Mouse (Mus musculus) hindbrain, embryonic 16.5 days (tissue): ENCODE data around the gene Spop. TPM values are rescaled to one million over a fixed set of nuclear protein-coding genes. Genes with fewer than 3 reads are reported as not detected.

Experiments used
- ATAC-seq: fragments of 200-750 bp; cut with Nextera tagmentation; 2 replicates; pipeline ENCODE4 v1.8.0; 2017; ENCODE audit warnings: moderate TSS enrichment, moderate library complexity
- H3K27ac ChIP-seq: fragments of 300-500 bp; sonication (generic); 2 replicates; pipeline ENCODE4 v1.5.1; 2014; ENCODE audit warnings: low read depth, mild to moderate bottlenecking, control low read depth, low read length, moderate library complexity
- H3K27me3 ChIP-seq: fragments of 300-500 bp; sonication (generic); replicated peaks from 2 replicates; pipeline ENCODE4 v1.6.1; 2014; ENCODE audit warnings: low read length; ENCODE audit not compliant: control insufficient read depth, insufficient read depth
- H3K36me3 ChIP-seq: fragments of 300-500 bp; sonication (generic); 2 replicates; pipeline ENCODE4 v1.6.1; 2014; ENCODE audit warnings: mild to moderate bottlenecking, low read length, moderate library complexity, mixed read lengths; ENCODE audit not compliant: control insufficient read depth, insufficient read depth
- H3K4me1 ChIP-seq: fragments of 300-500 bp; sonication (generic); 2 replicates; pipeline ENCODE4 v1.6.1; 2014; ENCODE audit warnings: low read depth, low read length; ENCODE audit not compliant: control insufficient read depth, insufficient read depth
- H3K4me2 ChIP-seq: fragments of 300-500 bp; sonication (generic); 2 replicates; pipeline ENCODE4 v1.6.1; 2014; ENCODE audit warnings: mild to moderate bottlenecking, low read length, control low read depth, moderate library complexity
- H3K4me3 ChIP-seq: fragments of 300-500 bp; sonication (generic); 2 replicates; pipeline ENCODE4 v1.5.1; 2014; ENCODE audit warnings: mild to moderate bottlenecking, low read length, control low read depth, moderate library complexity
- H3K9ac ChIP-seq: fragments of 300-500 bp; sonication (generic); 2 replicates; pipeline ENCODE4 v1.6.1; 2014; ENCODE audit warnings: low read depth, mild to moderate bottlenecking, control low read depth, low read length, moderate library complexity
- H3K9me3 ChIP-seq: fragments of 300-500 bp; sonication (generic); 2 replicates; pipeline ENCODE4 v1.6.1; 2014; ENCODE audit warnings: mild to moderate bottlenecking, low read length, moderate library complexity; ENCODE audit not compliant: control insufficient read depth
- WGBS: fragments of 180-500 bp; shearing (Covaris S2); extraction: QIAGEN DNeasy Blood & Tissue Kit; methylation state at CpG from one replicate; pipeline ENCODE4 v1.1.7; 2014; 5-methylcytosine and 5-hydroxymethylcytosine counted together
- polyA plus RNA-seq: library from polyadenylated mRNA; unstranded; fragments of >200 nt; fragmentation: Nextera tagmentation; extraction: Ambion mirVana; gene quantifications from 2 replicates; pipeline ENCODE4 v1.2.1, GENCODE M21; 2015

Spop gene
- polyA plus RNA-seq, 1 experiment from 2014 or later = 250 TPM

DNA sequence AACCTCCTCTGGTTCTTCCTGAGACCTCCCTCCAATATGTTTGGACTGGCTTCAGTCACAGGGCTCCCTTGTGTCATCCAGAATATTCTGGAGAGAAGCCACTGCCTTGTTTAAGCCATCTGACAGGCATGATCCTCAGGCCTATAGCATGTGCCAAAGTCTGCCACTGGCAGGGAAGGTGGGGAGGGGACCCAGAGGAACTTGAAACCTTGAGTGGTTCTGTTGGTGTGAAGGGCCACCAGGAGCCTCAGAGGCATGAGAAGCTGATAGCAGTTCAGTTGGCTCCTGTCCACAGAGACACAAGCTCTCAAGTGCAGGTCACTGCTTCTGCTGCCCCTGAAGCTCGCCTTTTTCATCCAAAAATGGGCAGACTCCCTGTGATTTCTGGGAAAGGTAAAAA, 17.3 kb upstream of the Spop start:
- no peaks in the 10 kb centered on the region for H3K9me3 ChIP-seq
- 50% methylated on average over 1 of the region's 1 CpGs for WGBS
- peaks cover 7% of the 10 kb centered on the region for H3K4me1 ChIP-seq
- H3K36me3 ChIP-seq = 0 out of 2 replicates have a peak, but pooled peaks cover 2% of the 10 kb centered on the region
- H3K27ac ChIP-seq = no peak overlapping the region
- ATAC-seq = no peak
- 0 out of 2 replicates have a peak overlapping the region, but pooled peaks have one; percentile 18 for H3K9ac ChIP-seq
- H3K27me3 ChIP-seq = no peaks in the 10 kb centered on the region
- H3K4me3 ChIP-seq = no peak overlapping the region
- H3K4me2 ChIP-seq = no peak overlapping the region

DNA sequence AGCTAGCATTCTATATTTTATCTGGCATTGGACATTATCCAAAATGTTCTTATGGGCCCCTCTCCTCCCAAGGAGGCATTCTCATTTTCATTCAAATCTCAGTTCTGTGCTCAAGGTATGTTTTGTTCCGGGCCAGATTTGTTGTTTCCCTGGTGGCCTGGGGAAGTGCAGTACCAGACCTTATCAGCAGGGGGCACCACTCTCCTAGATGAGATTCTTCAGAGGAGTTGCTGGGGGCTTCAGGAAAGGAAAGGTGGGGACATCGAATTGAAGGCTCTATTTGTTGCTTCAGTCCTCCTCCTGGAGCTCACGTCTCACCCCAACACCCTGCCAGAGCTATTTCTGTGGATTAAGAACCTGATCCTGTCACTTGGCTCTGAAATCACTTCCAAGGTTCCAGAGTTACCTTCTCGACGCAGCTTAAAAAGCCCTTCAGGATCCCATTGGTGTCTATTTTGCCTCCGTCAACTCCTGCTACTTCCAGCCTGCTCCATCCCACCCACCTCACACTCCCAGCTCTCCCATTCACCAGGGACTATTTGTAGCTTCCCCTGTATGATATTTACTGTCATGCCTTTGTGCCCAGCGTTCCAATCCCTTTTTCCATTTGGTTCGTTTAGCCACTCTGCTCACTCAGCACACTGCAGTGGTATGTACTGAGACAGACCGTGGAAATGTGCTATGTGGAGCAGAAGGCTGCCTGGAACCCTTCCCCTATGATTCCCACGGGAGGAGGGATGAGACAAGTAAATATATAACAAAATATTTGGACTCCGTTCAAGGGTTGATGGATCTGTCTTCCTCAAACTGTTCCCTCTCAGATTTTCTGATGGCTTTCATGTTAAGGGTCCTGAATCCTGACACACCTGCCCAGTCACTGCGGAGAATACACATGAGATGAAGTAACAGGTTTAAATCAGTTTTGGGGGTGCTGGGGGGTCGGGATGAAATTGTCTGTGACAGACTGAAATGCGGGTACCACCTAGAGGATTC, 15.7 kb upstream of the Spop start:
- 58% methylated on average over 14 of the region's 14 CpGs for WGBS
- Histone ChIP-seq H3K4me2 (no peak overlapping the region), H3K9me3 (no peaks in the 10 kb centered on the region), H3K4me1 (peaks cover 3% of the 10 kb centered on the region), H3K27me3 (no peaks in the 10 kb centered on the region), H3K27ac (no peak overlapping the region), H3K4me3 (no peak overlapping the region), H3K9ac (no peak overlapping the region), H3K36me3 (no peaks in the 10 kb centered on the region)
- no peak for ATAC-seq

DNA sequence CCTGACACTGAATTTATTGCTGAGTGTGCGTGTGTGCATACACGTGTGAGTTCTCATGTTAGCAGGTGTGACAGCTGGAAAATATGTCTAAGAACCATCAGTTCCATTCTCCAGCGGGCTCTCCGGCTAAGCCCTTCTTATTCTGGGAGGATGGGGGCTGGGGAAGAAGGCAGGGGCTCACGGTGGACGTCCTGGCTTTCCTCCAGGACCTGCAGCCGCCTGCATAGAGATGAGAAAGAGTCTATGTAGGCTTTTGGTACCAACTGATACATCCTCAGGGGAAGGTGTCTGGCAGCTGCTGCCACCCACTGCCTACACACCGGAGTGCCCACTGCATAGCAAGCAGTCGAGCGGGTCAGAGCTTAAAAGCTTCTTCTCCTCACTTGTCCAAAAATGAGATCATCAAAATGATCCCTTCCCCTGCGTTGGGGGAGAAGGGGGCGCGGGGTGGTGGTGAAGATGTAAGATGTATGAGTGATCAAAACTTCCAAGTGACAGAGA, 14.3 kb upstream of the Spop start:
- H3K4me3 ChIP-seq = no peak overlapping the region
- no peak overlapping the region for H3K9ac ChIP-seq
- H3K9me3 ChIP-seq = no peaks in the 10 kb centered on the region
- H3K4me2 ChIP-seq = no peak overlapping the region
- H3K27me3 ChIP-seq = no peaks in the 10 kb centered on the region
- H3K4me1 ChIP-seq = peaks cover 3% of the 10 kb centered on the region; the same call in 1 of the 2 replicates
- WGBS = 52% methylated on average over 13 of the region's 13 CpGs
- ATAC-seq = no peak
- no peak overlapping the region for H3K27ac ChIP-seq
- no peaks in the 10 kb centered on the region for H3K36me3 ChIP-seq

DNA sequence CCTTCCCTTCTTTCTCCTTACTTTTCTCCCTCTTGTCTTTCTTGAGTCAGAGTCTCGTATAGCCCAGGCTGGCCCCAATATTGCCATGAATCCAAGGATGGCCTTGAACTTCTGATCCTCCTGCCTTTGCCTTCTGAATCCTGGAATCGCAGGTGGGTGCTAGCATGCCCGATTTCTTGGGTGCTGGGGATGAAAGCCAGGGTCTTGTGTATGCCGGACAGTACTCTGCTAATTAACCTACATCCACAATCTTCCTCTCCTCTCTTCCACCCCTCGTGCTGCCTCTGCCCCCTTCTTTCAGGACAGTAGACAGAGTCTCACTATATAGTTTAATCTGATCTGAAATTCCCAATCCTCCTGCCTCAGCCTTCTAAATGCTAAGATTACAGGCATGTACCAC, 12.3 kb upstream of the Spop start:
- H3K36me3 ChIP-seq = no peaks in the 10 kb centered on the region
- H3K27ac ChIP-seq = no peak overlapping the region
- ATAC-seq = no peak
- no peak overlapping the region for H3K4me2 ChIP-seq
- no peaks in the 10 kb centered on the region for H3K27me3 ChIP-seq
- H3K4me1 ChIP-seq = peaks cover 3% of the 10 kb centered on the region; the same call in 1 of the 2 replicates
- no peaks in the 10 kb centered on the region for H3K9me3 ChIP-seq
- H3K9ac ChIP-seq = no peak overlapping the region
- no peak overlapping the region for H3K4me3 ChIP-seq
- WGBS = 94% methylated on average over 5 of the region's 5 CpGs

DNA sequence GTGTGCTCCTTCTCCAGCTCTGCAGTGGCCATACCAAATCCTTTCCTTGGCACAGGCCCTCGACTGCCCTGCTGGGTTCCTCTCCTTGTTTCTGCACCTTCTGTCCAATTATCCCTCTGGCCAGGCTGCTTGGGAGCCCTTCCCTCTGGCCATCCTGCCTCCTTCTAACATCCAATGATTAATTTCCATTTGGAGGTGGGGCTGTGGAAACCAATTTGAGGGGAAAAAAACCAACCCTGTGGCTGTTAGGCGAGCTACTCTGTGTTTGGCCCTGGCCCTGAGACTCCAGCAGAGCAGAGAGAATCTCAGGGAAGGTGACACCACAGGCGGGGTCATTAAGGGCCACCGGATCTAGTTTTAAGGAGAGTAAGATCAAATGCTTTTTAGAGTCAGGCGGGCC, 11.7 kb upstream of the Spop start:
- Histone ChIP-seq H3K9me3 (no peaks in the 10 kb centered on the region), H3K4me2 (no peak overlapping the region), H3K9ac (no peak overlapping the region), H3K4me3 (no peak overlapping the region), H3K27me3 (no peaks in the 10 kb centered on the region), H3K27ac (no peak overlapping the region), H3K4me1 (peaks cover 3% of the 10 kb centered on the region; the same call in 1 of the 2 replicates), H3K36me3 (no peaks in the 10 kb centered on the region)
- ATAC-seq = peak; percentile 50; the same call in 1 of the 2 replicates
- 27% methylated on average over 5 of the region's 5 CpGs for WGBS

DNA sequence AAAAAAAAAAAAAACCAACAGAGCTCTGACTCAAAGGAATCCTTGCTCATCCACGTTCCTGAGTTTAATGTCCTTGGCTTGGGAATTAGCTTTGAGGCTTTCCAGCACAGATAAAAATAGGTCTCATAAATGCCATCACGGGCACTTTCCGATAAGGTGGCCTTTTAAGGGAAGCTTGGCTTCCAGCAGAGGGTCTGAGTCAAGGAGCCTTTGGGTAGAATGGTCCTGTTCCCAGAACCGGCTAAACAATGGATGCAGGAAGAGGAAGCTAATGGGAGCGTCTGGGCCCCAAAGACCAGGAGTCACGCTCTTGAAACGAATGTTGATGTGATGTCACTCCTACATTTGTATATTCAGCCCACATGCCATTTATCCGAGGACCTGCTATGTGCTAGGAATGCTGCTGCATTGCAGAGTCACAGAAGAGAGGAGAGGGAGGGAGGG, 11.2 kb upstream of the Spop start:
- H3K27me3 ChIP-seq = no peaks in the 10 kb centered on the region
- no peak overlapping the region for H3K27ac ChIP-seq
- no peak overlapping the region for H3K9ac ChIP-seq
- WGBS = 29% methylated on average over 8 of the region's 8 CpGs
- H3K36me3 ChIP-seq = no peaks in the 10 kb centered on the region
- H3K4me3 ChIP-seq = no peak overlapping the region
- H3K4me1 ChIP-seq = peaks cover 3% of the 10 kb centered on the region; the same call in 1 of the 2 replicates
- H3K4me2 ChIP-seq = no peak overlapping the region
- no peak for ATAC-seq
- H3K9me3 ChIP-seq = no peaks in the 10 kb centered on the region

DNA sequence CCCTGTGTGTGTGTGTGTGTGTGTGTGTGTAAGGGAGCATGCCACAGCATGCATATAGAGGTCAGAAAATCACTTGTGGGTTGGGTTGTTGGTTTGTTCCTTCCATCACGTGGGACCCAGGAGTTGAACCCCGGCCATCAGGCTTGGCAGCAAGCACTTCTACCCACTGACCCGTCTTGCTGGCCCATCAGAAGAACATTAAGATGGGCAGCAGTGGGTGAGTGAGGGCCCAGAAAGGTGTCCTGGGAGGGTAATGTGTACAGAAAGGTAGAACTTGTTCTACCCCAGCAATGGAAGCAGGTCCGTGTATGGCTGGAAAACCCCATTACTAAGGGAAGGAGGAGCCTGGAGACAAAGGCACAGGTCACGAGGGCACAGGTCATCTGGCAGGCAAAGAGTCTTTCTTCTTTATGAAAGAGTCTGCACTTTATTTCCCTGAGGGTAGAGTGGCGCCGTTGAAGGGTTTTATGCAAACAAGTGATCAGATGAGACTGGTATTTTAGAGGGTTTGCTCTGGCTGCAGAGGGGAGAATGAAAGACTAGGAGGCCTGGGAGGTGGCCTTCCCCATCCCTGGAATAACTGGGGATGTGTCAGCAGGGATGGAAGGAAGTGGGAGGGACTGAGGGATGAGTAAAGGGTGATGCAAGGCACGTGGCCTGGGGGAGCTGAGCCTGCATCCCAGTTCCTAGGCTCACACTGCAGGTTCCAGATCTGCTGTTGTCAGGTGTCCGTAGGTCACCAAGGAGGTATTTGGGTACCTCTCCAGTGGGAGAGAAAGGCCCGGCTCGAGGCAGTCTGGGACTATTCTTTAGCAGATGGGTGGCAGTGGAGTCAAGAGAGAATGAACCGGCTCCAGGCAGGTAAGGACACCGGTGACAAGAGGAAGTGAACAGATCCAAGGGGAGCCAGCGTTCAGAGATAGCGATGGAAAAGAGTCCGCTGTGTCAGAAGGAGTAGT, 10.2 kb upstream of the Spop start:
- Histone ChIP-seq H3K9me3 (no peaks in the 10 kb centered on the region), H3K27me3 (no peaks in the 10 kb centered on the region), H3K36me3 (no peaks in the 10 kb centered on the region), H3K27ac (no peak overlapping the region), H3K4me3 (no peak overlapping the region), H3K9ac (no peak overlapping the region), H3K4me1 (peaks cover 3% of the 10 kb centered on the region; the same call in 1 of the 2 replicates), H3K4me2 (no peak overlapping the region)
- 65% methylated on average over 16 of the region's 16 CpGs for WGBS
- ATAC-seq = no peak

DNA sequence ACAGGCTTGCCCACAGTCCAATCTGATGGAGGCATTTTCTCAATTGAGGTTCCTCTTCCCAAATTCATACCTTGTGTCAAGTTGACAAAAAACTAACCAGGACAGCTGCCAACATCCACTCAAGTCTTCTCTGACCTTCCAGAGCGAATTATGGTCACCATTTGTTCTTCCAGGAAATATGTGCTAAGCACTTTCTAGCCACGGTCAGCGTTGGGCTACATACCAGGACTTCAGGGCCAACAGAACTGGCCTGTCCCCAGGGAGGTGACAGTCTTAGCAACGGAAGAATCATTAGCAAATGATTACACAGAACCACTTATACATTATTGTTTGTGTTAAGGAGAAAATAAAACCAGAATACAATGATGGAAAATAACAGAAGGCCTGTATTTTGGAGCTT, 8.1 kb upstream of the Spop start:
- no peaks in the 10 kb centered on the region for H3K36me3 ChIP-seq
- H3K9me3 ChIP-seq = no peaks in the 10 kb centered on the region
- H3K4me3 ChIP-seq = no peak overlapping the region
- H3K27me3 ChIP-seq = no peaks in the 10 kb centered on the region
- H3K27ac ChIP-seq = no peak overlapping the region
- H3K9ac ChIP-seq = no peak overlapping the region
- no peak for ATAC-seq
- no peak overlapping the region for H3K4me2 ChIP-seq
- H3K4me1 ChIP-seq = no peaks in the 10 kb centered on the region
- WGBS = 82% methylated on average over 4 of the region's 4 CpGs
